Mouse (Mus musculus) liver, postnatal 0 days (tissue): ENCODE data around the gene Ssh3.

Experiments used
- CTCF ChIP-seq: sonication (generic); IDR thresholded peaks from 2 replicates; pipeline ENCODE4 v1.5.1; 2016; ENCODE audit warnings: antibody characterized with exemption, low read depth
- EP300 ChIP-seq: IDR thresholded peaks from 2 replicates; pipeline ENCODE4 v1.6.1; 2016; ENCODE audit warnings: antibody characterized with exemption, low read depth, mild to moderate bottlenecking

- TF ChIP-seq EP300 (no peak), CTCF (peak; percentile 17)
These were observed 29.5 kb upstream of the Ssh3 start for GRCm38 (mm10) chr19:4298322-4299121.
